In the genomic region with DNA sequence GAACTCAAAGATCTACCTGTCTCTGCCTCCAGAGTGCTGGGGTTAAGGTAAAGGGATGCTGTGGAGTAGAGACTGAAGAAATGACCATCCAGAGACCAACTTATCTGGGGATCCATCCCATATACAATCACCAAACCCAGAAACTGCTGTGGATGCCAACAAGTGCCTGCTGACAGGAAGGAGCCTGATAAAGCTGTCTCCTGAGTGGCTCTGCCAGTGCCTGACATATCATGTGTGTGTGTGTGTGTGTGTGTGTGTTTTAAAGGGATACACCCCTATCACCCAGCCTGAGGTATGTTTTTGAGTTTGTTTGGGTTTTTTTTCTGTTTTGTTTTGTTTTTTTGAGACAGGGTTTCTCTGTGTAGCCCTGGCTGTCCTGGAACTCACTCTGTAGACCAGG, we compare ENCODE assay signal across 24 mouse cellular contexts. TPM values are rescaled to one million over a fixed set of nuclear protein-coding genes. Genes with fewer than 3 reads are reported as not detected.
A peak's percentile ranks its signal among the peaks of the same experiment; 100 is the strongest.
DNase-seq lines count a peak whose midpoint lies in the region; ATAC-seq and TF ChIP-seq lines count a peak whose summit lies in the region.
"Had no signal": no experiment of that assay in that cellular context is flagged by ENCODE, and none has a peak within 500 bp of the region (broad histone marks: within the 10 kb centered on the region; RNA-seq: fewer than 3 reads in every experiment).

No protein-coding gene starts in this region.

- DNase-seq in gastrocnemius, adult 2 months: peak; percentile 54
- no peak for DNase-seq in gastrocnemius, postnatal 36 days
- no peak for DNase-seq in liver, embryonic 11.5 days (ENCODE audit: low spot score)
- DNase-seq in hindbrain, postnatal 0 days (ENCODE audit: low spot score): no peak
- no peak for DNase-seq in hindbrain, embryonic 10.5 days (ENCODE audit: low spot score)
- DNase-seq: adrenal gland, adult 2 months; adrenal gland, postnatal 25 days; cerebellum, adult 18-20 months; cerebellum, adult 9-11 months; cerebellum, postnatal 36 days; gastrocnemius, postnatal 14 days; heart, postnatal 4 days had no signal

- H3K4me2 ChIP-seq in liver, embryonic 11.5 days: no peak overlapping the region
- H3K4me2 ChIP-seq in liver, embryonic 12.5 days: no peak overlapping the region
- no peak overlapping the region for H3K4me2 ChIP-seq in hindbrain, postnatal 0 days (ENCODE audit: low read depth, low read length)
- H3K4me2 ChIP-seq: forebrain, embryonic 15.5 days; hindbrain, embryonic 13.5 days had no signal

- H3K27ac ChIP-seq in gastrocnemius, adult 2 months: peak overlapping the region; percentile 24; the same call in 1 of the 2 replicates
- H3K27ac ChIP-seq in liver, embryonic 11.5 days (ENCODE audit: low read depth, low read length): no peak overlapping the region
- no peak overlapping the region for H3K27ac ChIP-seq in liver, embryonic 12.5 days
- no peak overlapping the region for H3K27ac ChIP-seq in hindbrain, postnatal 0 days
- no peak overlapping the region for H3K27ac ChIP-seq in hindbrain, embryonic 10.5 days
- H3K27ac ChIP-seq: embryonic facial prominence, embryonic 10.5 days; forebrain, embryonic 15.5 days; heart, embryonic 10.5 days; hindbrain, embryonic 13.5 days had no signal

- H3K27me3 ChIP-seq in liver, embryonic 11.5 days (replicated peaks; ENCODE audit: control insufficient read depth, insufficient read depth, low read length): no peaks in the 10 kb centered on the region
- no peaks in the 10 kb centered on the region for H3K27me3 ChIP-seq in liver, embryonic 12.5 days (replicated peaks)
- no peaks in the 10 kb centered on the region for H3K27me3 ChIP-seq in hindbrain, postnatal 0 days (ENCODE audit: insufficient read depth, low read length)
- no peaks in the 10 kb centered on the region for H3K27me3 ChIP-seq in hindbrain, embryonic 10.5 days (ENCODE audit: insufficient read depth, poor library complexity, severe bottlenecking)
- H3K27me3 ChIP-seq: CH12.LX; forebrain, embryonic 15.5 days; hindbrain, embryonic 13.5 days had no signal

- TF ChIP-seq CTCF in gastrocnemius, adult 2 months (IDR thresholded peaks at IDR 0.05): no peak
- TF ChIP-seq CTCF in hindbrain, postnatal 0 days (IDR thresholded peaks at IDR 0.05; ENCODE audit: low read depth): no peak

- 0 out of 2 replicates have a peak, but pooled peaks cover 4% of the 10 kb centered on the region for H3K4me1 ChIP-seq in liver, embryonic 11.5 days (replicated peaks; ENCODE audit: control insufficient read depth, insufficient read depth, low read length)
- peaks cover 10% of the 10 kb centered on the region for H3K4me1 ChIP-seq in liver, embryonic 12.5 days
- H3K4me1 ChIP-seq in hindbrain, postnatal 0 days (ENCODE audit: insufficient read depth, low read length): no peaks in the 10 kb centered on the region
- peaks cover 8% of the 10 kb centered on the region for H3K4me1 ChIP-seq in hindbrain, embryonic 10.5 days (replicated peaks)

- H3K4me3 ChIP-seq in gastrocnemius, adult 2 months: no peak overlapping the region
- no peak overlapping the region for H3K4me3 ChIP-seq in liver, embryonic 11.5 days (ENCODE audit: low read depth, low read length)
- no peak overlapping the region for H3K4me3 ChIP-seq in liver, embryonic 12.5 days
- H3K4me3 ChIP-seq in hindbrain, postnatal 0 days (ENCODE audit: low read length): no peak overlapping the region
- no peak overlapping the region for H3K4me3 ChIP-seq in hindbrain, embryonic 10.5 days
- H3K4me3 ChIP-seq: embryonic facial prominence, embryonic 10.5 days; erythroblast, embryonic 14.5 days; forebrain, embryonic 15.5 days; heart, embryonic 10.5 days; hindbrain, embryonic 13.5 days had no signal

- H3K36me3 ChIP-seq in liver, embryonic 11.5 days (ENCODE audit: control insufficient read depth, insufficient read depth, low read length): no peaks in the 10 kb centered on the region
- no peaks in the 10 kb centered on the region for H3K36me3 ChIP-seq in liver, embryonic 12.5 days
- no peaks in the 10 kb centered on the region for H3K36me3 ChIP-seq in hindbrain, postnatal 0 days (ENCODE audit: insufficient read depth, low read length)
- no peaks in the 10 kb centered on the region for H3K36me3 ChIP-seq in hindbrain, embryonic 10.5 days
- H3K36me3 ChIP-seq: embryonic facial prominence, embryonic 10.5 days; forebrain, embryonic 15.5 days; hindbrain, embryonic 13.5 days had no signal

- intact Hi-C loops in gastrocnemius, adult 2 months (cut with DNase I): no loop called here
- intact Hi-C loops in gastrocnemius, postnatal 36 days (cut with DNase I): no loop called here

- 0 out of 2 replicates have a peak, but pooled peaks have one; percentile 44 for ATAC-seq in liver, embryonic 11.5 days (replicated peaks; ENCODE audit: low FRiP score)
- no peak for ATAC-seq in liver, embryonic 12.5 days
- ATAC-seq in erythroid progenitor cell, adult 5-6 weeks (replicated peaks; ENCODE audit: low FRiP score, poor library complexity, severe bottlenecking): peak; percentile 68; the same call in 1 of the 2 replicates
- peak; percentile 91 for ATAC-seq in megakaryocyte-erythroid progenitor cell, adult 5-6 weeks (replicated peaks; ENCODE audit: low FRiP score, low TSS enrichment, poor library complexity, severe bottlenecking)
- ATAC-seq in hindbrain, postnatal 0 days: no peak
- ATAC-seq: forebrain, embryonic 15.5 days; intestine, embryonic 16.5 days had no signal

- H3K9me3 ChIP-seq in liver, embryonic 11.5 days (ENCODE audit: control insufficient read depth, low read length): no peaks in the 10 kb centered on the region
- H3K9me3 ChIP-seq in liver, embryonic 12.5 days (replicated peaks): no peaks in the 10 kb centered on the region
- no peaks in the 10 kb centered on the region for H3K9me3 ChIP-seq in hindbrain, postnatal 0 days (ENCODE audit: low read length)
- H3K9me3 ChIP-seq in hindbrain, embryonic 10.5 days: no peaks in the 10 kb centered on the region
- H3K9me3 ChIP-seq: embryonic facial prominence, embryonic 10.5 days; forebrain, embryonic 15.5 days; heart, embryonic 10.5 days; hindbrain, embryonic 13.5 days had no signal

- H3K9ac ChIP-seq in liver, embryonic 11.5 days (ENCODE audit: low read depth, low read length): no peak overlapping the region
- H3K9ac ChIP-seq in liver, embryonic 12.5 days: no peak overlapping the region
- no peak overlapping the region for H3K9ac ChIP-seq in hindbrain, postnatal 0 days (replicated peaks; ENCODE audit: low read length)
- H3K9ac ChIP-seq: forebrain, embryonic 15.5 days; hindbrain, embryonic 13.5 days had no signal

RNA-seq across cellular contexts. Expression of gene Usp54, which starts 5.5 kb away (rescaled TPM):
- 1 to 10 TPM; 4.9 to 6.3 TPM for total RNA-seq in gastrocnemius, adult 2 months (2021)
- 1 to 10 TPM; 5.2 to 6.8 TPM for total RNA-seq in gastrocnemius, postnatal 36 days (2021)
- 5.8 and 6.0 TPM in 2 replicates for polyA plus RNA-seq in liver, embryonic 11.5 days (2014; fragmentation: Nextera tagmentation; extraction: Ambion mirVana)
- polyA plus RNA-seq in liver, embryonic 12.5 days (2016; fragmentation: Nextera tagmentation; extraction: Ambion mirVana): 2.2 and 2.3 TPM in 2 replicates
- total RNA-seq in erythroid progenitor cell, adult 5-6 weeks (2015; ENCODE audit: low replicate concordance): 4.0 and 8.4 TPM in 2 replicates
- 4.7 and 5.5 TPM in 2 replicates for total RNA-seq in erythroid progenitor cell, adult 5-6 weeks (2017; ENCODE audit: low replicate concordance)
- total RNA-seq in megakaryocyte-erythroid progenitor cell, adult 5-6 weeks (2014; fragmentation: Nextera tagmentation): 7.5 and 14.1 TPM in 2 replicates
- total RNA-seq in megakaryocyte-erythroid progenitor cell, adult 5-6 weeks (2017): 5.6 and 6.8 TPM in 2 replicates
- total RNA-seq in hindbrain, postnatal 0 days (2014; rRNA removed): 27.5 and 30.2 TPM in 2 replicates
- polyA plus RNA-seq in hindbrain, postnatal 0 days (2015; fragmentation: Nextera tagmentation; extraction: Ambion mirVana): 5.8 and 5.9 TPM in 2 replicates
- polyA plus RNA-seq in hindbrain, embryonic 10.5 days (2016; fragmentation: Nextera tagmentation; extraction: Ambion mirVana): 12.7 and 14.0 TPM in 2 replicates

RNA-seq across cellular contexts. Expression of gene Myoz1, which starts 10.0 kb away (rescaled TPM):
- 1,000 to 10,000 TPM; 2,377 to 3,782 TPM for total RNA-seq in gastrocnemius, adult 2 months (2021)
- total RNA-seq in gastrocnemius, postnatal 36 days (2021): 1,000 to 10,000 TPM; 3,097 to 3,157 TPM
- polyA plus RNA-seq in liver, embryonic 11.5 days (2014; fragmentation: Nextera tagmentation; extraction: Ambion mirVana): 0.23 and 0.95 TPM in 2 replicates
- polyA plus RNA-seq in liver, embryonic 12.5 days (2016; fragmentation: Nextera tagmentation; extraction: Ambion mirVana): 0.38 TPM in 1 of 2 replicates, not detected in the other
- total RNA-seq in erythroid progenitor cell, adult 5-6 weeks (2015; ENCODE audit: low replicate concordance): not detected in 2 replicates
- not detected in 2 replicates for total RNA-seq in erythroid progenitor cell, adult 5-6 weeks (2017; ENCODE audit: low replicate concordance)
- total RNA-seq in megakaryocyte-erythroid progenitor cell, adult 5-6 weeks (2014; fragmentation: Nextera tagmentation): not detected in 2 replicates
- total RNA-seq in megakaryocyte-erythroid progenitor cell, adult 5-6 weeks (2017): not detected in 2 replicates
- total RNA-seq in hindbrain, postnatal 0 days (2014; rRNA removed): 1.4 TPM in 1 of 2 replicates, not detected in the other
- 0.35 TPM in 1 of 2 replicates, not detected in the other for polyA plus RNA-seq in hindbrain, postnatal 0 days (2015; fragmentation: Nextera tagmentation; extraction: Ambion mirVana)
- 0.27 and 0.51 TPM in 2 replicates for polyA plus RNA-seq in hindbrain, embryonic 10.5 days (2016; fragmentation: Nextera tagmentation; extraction: Ambion mirVana)
- total RNA-seq: adrenal gland, adult 2 months; adrenal gland, postnatal 25 days; granulocyte monocyte progenitor cell, adult 5-6 weeks had no signal
- polyA plus RNA-seq: adrenal gland, adult 2 months; erythroblast, embryonic 14.5 days; forebrain, embryonic 11.5 days; forebrain, embryonic 15.5 days had no signal

RNA-seq across cellular contexts. Expression of gene Synpo2l, which starts 21.8 kb away (rescaled TPM):
- 100 to 1,000 TPM; 142 to 187 TPM for total RNA-seq in gastrocnemius, adult 2 months (2021)
- total RNA-seq in gastrocnemius, postnatal 36 days (2021): 100 to 1,000 TPM; 158 to 184 TPM
- polyA plus RNA-seq in liver, embryonic 11.5 days (2014; fragmentation: Nextera tagmentation; extraction: Ambion mirVana): 0.68 and 1.5 TPM in 2 replicates
- polyA plus RNA-seq in liver, embryonic 12.5 days (2016; fragmentation: Nextera tagmentation; extraction: Ambion mirVana): 0.25 and 0.54 TPM in 2 replicates
- not detected in 2 replicates for total RNA-seq in erythroid progenitor cell, adult 5-6 weeks (2015; ENCODE audit: low replicate concordance)
- total RNA-seq in erythroid progenitor cell, adult 5-6 weeks (2017; ENCODE audit: low replicate concordance): not detected in 2 replicates
- not detected in 2 replicates for total RNA-seq in megakaryocyte-erythroid progenitor cell, adult 5-6 weeks (2014; fragmentation: Nextera tagmentation)
- 0.05 and 0.46 TPM in 2 replicates for total RNA-seq in megakaryocyte-erythroid progenitor cell, adult 5-6 weeks (2017)
- total RNA-seq in hindbrain, postnatal 0 days (2014; rRNA removed): 0.11 and 0.52 TPM in 2 replicates
- polyA plus RNA-seq in hindbrain, postnatal 0 days (2015; fragmentation: Nextera tagmentation; extraction: Ambion mirVana): 0.20 and 0.23 TPM in 2 replicates
- 0.21 and 0.46 TPM in 2 replicates for polyA plus RNA-seq in hindbrain, embryonic 10.5 days (2016; fragmentation: Nextera tagmentation; extraction: Ambion mirVana)
- polyA plus RNA-seq: erythroblast, embryonic 14.5 days had no signal

RNA-seq across cellular contexts. Expression of gene Sec24c, which starts 27.7 kb away (rescaled TPM):
- 10 to 100 TPM; 73.8 to 76.3 TPM for total RNA-seq in gastrocnemius, adult 2 months (2021)
- total RNA-seq in gastrocnemius, postnatal 36 days (2021): 10 to 100 TPM; 71.5 to 73.6 TPM
- 85.5 and 99.0 TPM in 2 replicates for polyA plus RNA-seq in liver, embryonic 11.5 days (2014; fragmentation: Nextera tagmentation; extraction: Ambion mirVana)
- 51.9 and 54.6 TPM in 2 replicates for polyA plus RNA-seq in liver, embryonic 12.5 days (2016; fragmentation: Nextera tagmentation; extraction: Ambion mirVana)
- 53.3 and 56.2 TPM in 2 replicates for total RNA-seq in erythroid progenitor cell, adult 5-6 weeks (2015; ENCODE audit: low replicate concordance)
- 34.0 and 80.6 TPM in 2 replicates for total RNA-seq in erythroid progenitor cell, adult 5-6 weeks (2017; ENCODE audit: low replicate concordance)
- total RNA-seq in megakaryocyte-erythroid progenitor cell, adult 5-6 weeks (2014; fragmentation: Nextera tagmentation): 99.9 and 104 TPM in 2 replicates
- 50.4 and 55.1 TPM in 2 replicates for total RNA-seq in megakaryocyte-erythroid progenitor cell, adult 5-6 weeks (2017)
- 166 and 179 TPM in 2 replicates for total RNA-seq in hindbrain, postnatal 0 days (2014; rRNA removed)
- polyA plus RNA-seq in hindbrain, postnatal 0 days (2015; fragmentation: Nextera tagmentation; extraction: Ambion mirVana): 52.5 and 58.7 TPM in 2 replicates
- 111 and 112 TPM in 2 replicates for polyA plus RNA-seq in hindbrain, embryonic 10.5 days (2016; fragmentation: Nextera tagmentation; extraction: Ambion mirVana)

RNA-seq across cellular contexts. Expression of gene Fut11, which starts 48.4 kb away (rescaled TPM):
- 1 to 10 TPM; 1.9 to 3.3 TPM for total RNA-seq in gastrocnemius, adult 2 months (2021)
- total RNA-seq in gastrocnemius, postnatal 36 days (2021): 1 to 10 TPM; 2.5 to 2.7 TPM
- polyA plus RNA-seq in liver, embryonic 11.5 days (2014; fragmentation: Nextera tagmentation; extraction: Ambion mirVana): 14.2 and 14.9 TPM in 2 replicates
- 10.2 and 11.5 TPM in 2 replicates for polyA plus RNA-seq in liver, embryonic 12.5 days (2016; fragmentation: Nextera tagmentation; extraction: Ambion mirVana)
- 5.9 and 10.1 TPM in 2 replicates for total RNA-seq in erythroid progenitor cell, adult 5-6 weeks (2015; ENCODE audit: low replicate concordance)
- 6.0 and 10.7 TPM in 2 replicates for total RNA-seq in erythroid progenitor cell, adult 5-6 weeks (2017; ENCODE audit: low replicate concordance)
- 6.7 and 8.6 TPM in 2 replicates for total RNA-seq in megakaryocyte-erythroid progenitor cell, adult 5-6 weeks (2014; fragmentation: Nextera tagmentation)
- total RNA-seq in megakaryocyte-erythroid progenitor cell, adult 5-6 weeks (2017): 2.7 and 3.7 TPM in 2 replicates
- total RNA-seq in hindbrain, postnatal 0 days (2014; rRNA removed): 18.0 and 19.2 TPM in 2 replicates
- polyA plus RNA-seq in hindbrain, postnatal 0 days (2015; fragmentation: Nextera tagmentation; extraction: Ambion mirVana): 24.5 and 26.2 TPM in 2 replicates
- polyA plus RNA-seq in hindbrain, embryonic 10.5 days (2016; fragmentation: Nextera tagmentation; extraction: Ambion mirVana): 20.1 and 20.7 TPM in 2 replicates

Comparison
In these comparisons a context has a peak if more than half of its experiments do, and no peak if none do; other contexts are left out.
1. ATAC-seq: peak in liver, embryonic 11.5 days (single experiment), erythroid progenitor cell, adult 5-6 weeks (single experiment) and megakaryocyte-erythroid progenitor cell, adult 5-6 weeks (single experiment); none in liver, embryonic 12.5 days (single experiment) and hindbrain, postnatal 0 days (single experiment).
2. RNA of gene Myoz1, which starts 10.0 kb away (total RNA-seq): 2,377 to 3,782 TPM in gastrocnemius, adult 2 months and 3,097 to 3,157 TPM in gastrocnemius, postnatal 36 days; 1.4 TPM in hindbrain, postnatal 0 days, not detected in erythroid progenitor cell, adult 5-6 weeks and not detected in megakaryocyte-erythroid progenitor cell, adult 5-6 weeks; every median in the first group is over 100 times any median in the second.
3. RNA of gene Synpo2l, which starts 21.8 kb away (total RNA-seq): 142 to 187 TPM in gastrocnemius, adult 2 months and 158 to 184 TPM in gastrocnemius, postnatal 36 days; 0.11 to 0.52 TPM in hindbrain, postnatal 0 days, 0.05 to 0.46 TPM in megakaryocyte-erythroid progenitor cell, adult 5-6 weeks and not detected in erythroid progenitor cell, adult 5-6 weeks; every median in the first group is over 10 times any median in the second.